In genomic region chrX:12251853-12252679, GRCm38 (mm10) we compare ENCODE assay signal across 8 mouse cellular contexts.
DNase-seq lines count a peak whose midpoint lies in the region; ATAC-seq lines count a peak whose summit lies in the region.

No protein-coding gene starts in this region.

- no peak overlapping the region for H3K4me3 ChIP-seq in limb, embryonic 11.5 days (ENCODE audit: low read depth, low read length)
- peak overlapping the region; percentile 31 for H3K4me3 ChIP-seq in midbrain, embryonic 12.5 days

- no peaks in the 10 kb centered on the region for H3K4me1 ChIP-seq in limb, embryonic 11.5 days (ENCODE audit: control insufficient read depth, insufficient read depth, low read length)
- H3K4me1 ChIP-seq in midbrain, embryonic 12.5 days: no peaks in the 10 kb centered on the region

- no peaks in the 10 kb centered on the region for H3K9me3 ChIP-seq in limb, embryonic 11.5 days (ENCODE audit: control insufficient read depth, low read length)
- no peaks in the 10 kb centered on the region for H3K9me3 ChIP-seq in midbrain, embryonic 12.5 days

- no peak overlapping the region for H3K27ac ChIP-seq in limb, embryonic 11.5 days (replicated peaks; ENCODE audit: low read depth, low read length)
- no peak overlapping the region for H3K27ac ChIP-seq in midbrain, embryonic 12.5 days (replicated peaks)

- H3K4me2 ChIP-seq in limb, embryonic 11.5 days (ENCODE audit: low read depth, severe bottlenecking): peak overlapping the region; percentile 27
- peak overlapping the region; percentile 50 for H3K4me2 ChIP-seq in midbrain, embryonic 12.5 days (replicated peaks)

- ATAC-seq in inflammation-experienced regulatory T-cells, adult 6 months: peak; percentile 68
- no peak for ATAC-seq in limb, embryonic 11.5 days (ENCODE audit: insufficient number of reproducible peaks, low FRiP score, low TSS enrichment, low read depth)
- peak; percentile 78 for ATAC-seq in midbrain, embryonic 12.5 days (ENCODE audit: low FRiP score, low read depth)

- DNase-seq in 3134 (ENCODE audit: extremely low read depth, insufficient read length, low spot score) (peak; percentile 82), adipocyte (ENCODE audit: low spot score) (peak; percentile 87)
- peak; percentile 89 for DNase-seq in embryo, embryonic 11 days
- peak; percentile 61 for DNase-seq in gastrocnemius, postnatal 25 days
- DNase-seq in limb, embryonic 11.5 days (ENCODE audit: low spot score): peak; percentile 72
- DNase-seq in spleen, postnatal 14 days (ENCODE audit: low spot score in 2 of 2): peak; percentile 18 to 27

- no peaks in the 10 kb centered on the region for H3K27me3 ChIP-seq in limb, embryonic 11.5 days (ENCODE audit: control insufficient read depth, insufficient read depth, low read length)
- peaks cover 17% of the 10 kb centered on the region; the same call in 1 of the 2 replicates for H3K27me3 ChIP-seq in midbrain, embryonic 12.5 days

- whole genome bisulfite sequencing in limb, embryonic 11.5 days: 20% methylated on average over 32 of the region's 32 CpGs
- 16% methylated on average over 29 of the region's 32 CpGs for WGBS in midbrain, embryonic 12.5 days

- no peaks in the 10 kb centered on the region for H3K36me3 ChIP-seq in limb, embryonic 11.5 days (ENCODE audit: control insufficient read depth, insufficient read depth, low read length)
- no peaks in the 10 kb centered on the region for H3K36me3 ChIP-seq in midbrain, embryonic 12.5 days

- no peak overlapping the region for H3K9ac ChIP-seq in limb, embryonic 11.5 days (ENCODE audit: low read length)
- H3K9ac ChIP-seq in midbrain, embryonic 12.5 days (replicated peaks): no peak overlapping the region

Comparison
In these comparisons a context has a peak if more than half of its experiments do, and no peak if none do; other contexts are left out.
1. DNase-seq: peak in every context shown above with its lines; median percentile 89 in embryo, embryonic 11 days; 87 in adipocyte; 82 in 3134; 72 in limb, embryonic 11.5 days; 61 in gastrocnemius, postnatal 25 days; 22 in spleen, postnatal 14 days.